Mouse (Mus musculus) frontal cortex, postnatal 14 days (tissue): ENCODE results near the gene Celsr3.

Source experiments
- DNase-seq, 2 experiments: peaks; one replicate each; pipeline ENCODE4 v3.0.0; 2022; ENCODE audit warnings: low spot score in 2 of 2

The Celsr3 gene

DNA sequence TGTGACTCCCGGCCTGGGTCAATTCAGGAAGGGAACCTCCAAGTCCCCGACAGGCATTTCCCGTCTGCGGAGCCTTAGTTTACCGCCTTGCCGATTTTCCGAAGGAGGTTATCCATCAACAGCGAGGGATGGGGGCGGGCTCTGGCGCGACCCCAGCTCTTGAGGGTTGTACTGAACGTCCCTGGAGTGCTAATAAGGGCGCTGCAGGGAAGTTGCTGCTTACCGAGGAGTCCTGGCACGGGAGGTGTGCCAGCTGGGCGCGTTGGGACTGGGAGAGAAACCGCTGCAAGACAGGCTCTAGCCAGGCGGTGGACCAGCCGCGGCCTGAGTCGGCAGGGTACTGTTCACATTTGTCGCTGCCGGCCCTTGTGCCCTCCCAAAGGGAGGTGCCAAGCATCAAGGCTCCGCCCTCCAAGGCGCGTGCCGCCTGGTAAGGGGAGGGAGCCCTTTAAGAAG lies 28.1 kb downstream of the Celsr3 start:
- DNase-seq = peak; percentile 82 to 85

DNA sequence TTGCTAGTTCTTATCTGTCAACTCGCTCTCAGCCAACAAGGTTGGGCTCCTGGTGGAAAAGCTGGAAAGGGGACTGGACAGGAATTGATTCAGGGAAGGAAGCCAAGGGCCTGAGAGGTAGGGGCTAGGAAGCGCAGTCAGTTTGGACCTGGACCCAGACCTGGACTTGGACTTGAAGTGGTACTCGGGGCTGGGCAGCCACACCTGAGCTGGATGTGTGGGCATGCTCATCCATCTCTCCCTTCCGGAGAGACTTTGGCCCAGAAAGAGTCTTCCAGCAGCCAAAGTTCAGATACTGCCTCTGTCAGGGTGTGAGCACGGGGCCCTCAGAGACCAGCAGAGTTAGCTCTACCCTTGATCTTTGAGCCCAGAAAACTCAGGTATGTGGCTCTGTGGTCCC lies 29.2 kb downstream of the Celsr3 start:
- DNase-seq = no peak

DNA sequence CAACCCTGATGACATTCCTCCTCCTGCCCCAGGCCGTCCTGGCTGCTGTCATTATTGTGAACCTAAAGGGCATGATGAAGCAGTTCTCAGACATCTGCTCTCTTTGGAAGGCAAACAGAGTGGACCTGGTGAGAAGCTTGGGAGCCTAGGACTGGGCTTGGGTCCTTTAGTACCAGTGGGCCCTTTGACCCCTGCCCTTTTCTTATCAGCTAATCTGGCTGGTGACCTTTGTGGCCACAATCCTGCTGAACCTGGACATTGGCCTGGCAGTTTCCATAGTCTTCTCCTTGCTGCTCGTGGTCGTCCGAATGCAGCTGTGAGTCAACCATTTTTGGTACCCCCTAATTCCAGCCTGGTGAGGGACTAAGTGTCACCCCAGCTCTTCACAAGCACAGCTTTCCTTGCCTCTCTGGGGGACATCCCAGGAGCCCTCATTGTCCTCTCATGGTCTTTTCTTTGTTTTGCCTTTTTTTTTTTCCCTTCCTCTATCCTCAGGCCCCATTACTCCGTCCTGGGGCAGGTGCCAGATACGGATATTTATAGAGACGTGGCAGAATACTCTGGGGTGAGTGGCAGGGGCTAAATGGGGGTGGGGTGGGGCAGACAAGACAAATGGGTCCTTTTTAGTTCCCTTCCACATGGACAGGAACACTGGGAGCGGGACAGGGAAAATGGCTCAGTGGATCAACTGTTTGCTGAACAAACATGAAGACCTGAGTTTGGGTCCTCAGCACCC lies 32.8 kb downstream of the Celsr3 start:
- DNase-seq = no peak
